8 mouse cellular contexts compared by ENCODE assay signal in genomic region chr1:63729796-63730195, GRCm38 (mm10). TPM values are rescaled to one million over a fixed set of nuclear protein-coding genes. Genes with fewer than 3 reads are reported as not detected.
DNase-seq lines count a peak whose midpoint lies in the region; ATAC-seq and TF ChIP-seq lines count a peak whose summit lies in the region.

No protein-coding gene starts in this region.

- ATAC-seq in hindbrain, embryonic 14.5 days (ENCODE audit: low FRiP score), result peak; percentile 6; the same call in 1 of the 2 replicates
- ATAC-seq in midbrain, embryonic 15.5 days (replicated peaks), result no peak

- H3K9me3 ChIP-seq in embryonic facial prominence, embryonic 10.5 days, result no peaks in the 10 kb centered on the region
- no peaks in the 10 kb centered on the region for H3K9me3 ChIP-seq in hindbrain, embryonic 14.5 days (ENCODE audit: control insufficient read depth, low read length)
- H3K9me3 ChIP-seq in midbrain, embryonic 15.5 days, result no peaks in the 10 kb centered on the region

- H3K4me2 ChIP-seq in hindbrain, embryonic 14.5 days (replicated peaks), result peak overlapping the region; percentile 73
- H3K4me2 ChIP-seq in midbrain, embryonic 15.5 days, result peak overlapping the region; percentile 59

- peak overlapping the region; percentile 86 for H3K4me3 ChIP-seq in layer of hippocampus, adult 2 months
- peak overlapping the region; percentile 68 for H3K4me3 ChIP-seq in embryonic facial prominence, embryonic 10.5 days
- peak overlapping the region; percentile 77 for H3K4me3 ChIP-seq in hindbrain, embryonic 14.5 days (replicated peaks; ENCODE audit: low read length)
- peak overlapping the region; percentile 73 for H3K4me3 ChIP-seq in midbrain, embryonic 15.5 days

- peaks cover 16% of the 10 kb centered on the region for H3K4me1 ChIP-seq in embryonic facial prominence, embryonic 10.5 days
- H3K4me1 ChIP-seq in hindbrain, embryonic 14.5 days (replicated peaks; ENCODE audit: control insufficient read depth, insufficient read depth, low read length), result peaks cover 8% of the 10 kb centered on the region
- peaks cover 24% of the 10 kb centered on the region for H3K4me1 ChIP-seq in midbrain, embryonic 15.5 days

- no peaks in the 10 kb centered on the region for H3K27me3 ChIP-seq in embryonic facial prominence, embryonic 10.5 days (replicated peaks; ENCODE audit: low read depth, poor library complexity, severe bottlenecking)
- H3K27me3 ChIP-seq in hindbrain, embryonic 14.5 days (ENCODE audit: control insufficient read depth, insufficient read depth, low read length), result no peaks in the 10 kb centered on the region
- no peaks in the 10 kb centered on the region; the same call in 1 of the 2 replicates for H3K27me3 ChIP-seq in midbrain, embryonic 15.5 days (replicated peaks)

- H3K27ac ChIP-seq in layer of hippocampus, adult 2 months, result peak overlapping the region; percentile 80
- H3K27ac ChIP-seq in embryonic facial prominence, embryonic 10.5 days (replicated peaks), result peak overlapping the region; percentile 77; the same call in 1 of the 2 replicates
- no peak overlapping the region for H3K27ac ChIP-seq in hindbrain, embryonic 14.5 days
- no peak overlapping the region for H3K27ac ChIP-seq in midbrain, embryonic 15.5 days

- 42% methylated on average over 8 of the region's 8 CpGs for WGBS in embryonic facial prominence, embryonic 10.5 days
- WGBS in hindbrain, embryonic 14.5 days, result 38% methylated on average over 8 of the region's 8 CpGs
- 39% methylated on average over 8 of the region's 8 CpGs for WGBS in midbrain, embryonic 15.5 days

- no peak for DNase-seq in layer of hippocampus, adult 2 months (ENCODE audit: low spot score in 2 of 2)
- no peak for DNase-seq in layer of hippocampus, adult 9-10 months (ENCODE audit: low spot score)
- DNase-seq in embryonic facial prominence, embryonic 10.5 days (ENCODE audit: low spot score), result no peak
- DNase-seq in hindbrain, embryonic 14.5 days (ENCODE audit: low spot score), result no peak
- no peak for DNase-seq in B cell, adult 2 months
- no peak for DNase-seq in MN1 (ENCODE audit: low spot score)
- no peak for DNase-seq in spleen, postnatal 10 days (ENCODE audit: low spot score in 2 of 2)

- no peak for TF ChIP-seq CTCF in layer of hippocampus, adult 2 months (conservative IDR thresholded peaks at IDR 0.05)

- no peaks in the 10 kb centered on the region for H3K36me3 ChIP-seq in embryonic facial prominence, embryonic 10.5 days (replicated peaks)
- no peaks in the 10 kb centered on the region for H3K36me3 ChIP-seq in hindbrain, embryonic 14.5 days (replicated peaks; ENCODE audit: control insufficient read depth, insufficient read depth)
- H3K36me3 ChIP-seq in midbrain, embryonic 15.5 days (replicated peaks), result no peaks in the 10 kb centered on the region

- peak overlapping the region; percentile 53 for H3K9ac ChIP-seq in hindbrain, embryonic 14.5 days
- peak overlapping the region; percentile 63 for H3K9ac ChIP-seq in midbrain, embryonic 15.5 days

RNA-seq across cellular contexts. Expression of gene Mdh1b, which starts 0.3 kb away (rescaled TPM):
- total RNA-seq in layer of hippocampus, adult 2 months (2021), result under 1 TPM; 0.77 to 0.81 TPM
- polyA plus RNA-seq in embryonic facial prominence, embryonic 10.5 days (2016; fragmentation: Nextera tagmentation; extraction: Ambion mirVana), result 0.11 and 0.28 TPM in 2 replicates
- polyA plus RNA-seq in hindbrain, embryonic 14.5 days (2014; fragmentation: Nextera tagmentation; extraction: Ambion mirVana), result 0.86 and 0.91 TPM in 2 replicates
- polyA plus RNA-seq in midbrain, embryonic 15.5 days (2015; fragmentation: Nextera tagmentation; extraction: Ambion mirVana), result 0.26 and 0.41 TPM in 2 replicates

RNA-seq across cellular contexts. Expression of gene Fastkd2, which starts 0.6 kb away (rescaled TPM):
- total RNA-seq in layer of hippocampus, adult 2 months (2021), result 10 to 100 TPM; 17.3 to 24.7 TPM
- 72.4 and 73.2 TPM in 2 replicates for polyA plus RNA-seq in embryonic facial prominence, embryonic 10.5 days (2016; fragmentation: Nextera tagmentation; extraction: Ambion mirVana)
- polyA plus RNA-seq in hindbrain, embryonic 14.5 days (2014; fragmentation: Nextera tagmentation; extraction: Ambion mirVana), result 48.7 and 49.0 TPM in 2 replicates
- polyA plus RNA-seq in midbrain, embryonic 15.5 days (2015; fragmentation: Nextera tagmentation; extraction: Ambion mirVana), result 28.2 and 35.3 TPM in 2 replicates

RNA-seq across cellular contexts. Expression of gene 4933402D24Rik, which starts 39.3 kb away (rescaled TPM):
- total RNA-seq in layer of hippocampus, adult 2 months (2021), result not detected
- 0.27 and 0.33 TPM in 2 replicates for polyA plus RNA-seq in embryonic facial prominence, embryonic 10.5 days (2016; fragmentation: Nextera tagmentation; extraction: Ambion mirVana)
- polyA plus RNA-seq in hindbrain, embryonic 14.5 days (2014; fragmentation: Nextera tagmentation; extraction: Ambion mirVana), result 0.32 and 0.34 TPM in 2 replicates
- 0.22 and 0.49 TPM in 2 replicates for polyA plus RNA-seq in midbrain, embryonic 15.5 days (2015; fragmentation: Nextera tagmentation; extraction: Ambion mirVana)

RNA-seq across cellular contexts. Expression of gene Dytn, which starts 43.1 kb away (rescaled TPM):
- total RNA-seq in layer of hippocampus, adult 2 months (2021), result not detected
- polyA plus RNA-seq in embryonic facial prominence, embryonic 10.5 days (2016; fragmentation: Nextera tagmentation; extraction: Ambion mirVana), result 0.05 TPM in 1 of 2 replicates, not detected in the other
- polyA plus RNA-seq in hindbrain, embryonic 14.5 days (2014; fragmentation: Nextera tagmentation; extraction: Ambion mirVana), result 0.04 and 0.13 TPM in 2 replicates
- not detected in 2 replicates for polyA plus RNA-seq in midbrain, embryonic 15.5 days (2015; fragmentation: Nextera tagmentation; extraction: Ambion mirVana)

Comparison
In these comparisons a context has a peak if more than half of its experiments do, and no peak if none do; other contexts are left out.
1. H3K27ac ChIP-seq: peak in layer of hippocampus, adult 2 months (single experiment) and embryonic facial prominence, embryonic 10.5 days (single experiment); none in hindbrain, embryonic 14.5 days (single experiment) and midbrain, embryonic 15.5 days (single experiment).
2. Peak in every context shown above with its lines, with median percentiles within 50 percentile points of each other: H3K4me3 ChIP-seq.